8 mouse cellular contexts compared by ENCODE assay signal in genomic region chr8:21955321-21955720, GRCm38 (mm10). TPM values are rescaled to one million over a fixed set of nuclear protein-coding genes. Genes with fewer than 3 reads are reported as not detected.
DNase-seq lines count a peak whose midpoint lies in the region; ATAC-seq lines count a peak whose summit lies in the region.
"Had no signal": no experiment of that assay in that cellular context is flagged by ENCODE, and none has a peak within 500 bp of the region (broad histone marks: within the 10 kb centered on the region; RNA-seq: fewer than 3 reads in every experiment).

No protein-coding gene starts in this region.

- intact Hi-C loops in left cerebral cortex, postnatal 36 days (cut with DNase I): loop anchor here (5.0 kb wide), 2 partner anchors 198 to 958 kb away; no protein-coding TSS in a partner anchor

- H3K27me3 ChIP-seq in midbrain, embryonic 10.5 days (ENCODE audit: low read depth, poor library complexity, severe bottlenecking): no peaks in the 10 kb centered on the region
- H3K27me3 ChIP-seq in midbrain, embryonic 16.5 days (ENCODE audit: control insufficient read depth, insufficient read depth, low read depth, low read length): no peaks in the 10 kb centered on the region
- H3K27me3 ChIP-seq in hindbrain, embryonic 14.5 days (ENCODE audit: control insufficient read depth, insufficient read depth, low read length): no peaks in the 10 kb centered on the region

- H3K4me1 ChIP-seq in midbrain, embryonic 10.5 days: no peaks in the 10 kb centered on the region
- no peaks in the 10 kb centered on the region for H3K4me1 ChIP-seq in midbrain, embryonic 16.5 days (ENCODE audit: control insufficient read depth, insufficient read depth, low read length)
- H3K4me1 ChIP-seq in hindbrain, embryonic 14.5 days (replicated peaks; ENCODE audit: control insufficient read depth, insufficient read depth, low read length): no peaks in the 10 kb centered on the region

- no peak for ATAC-seq in midbrain, embryonic 16.5 days
- no peak for ATAC-seq in hindbrain, embryonic 14.5 days (ENCODE audit: low FRiP score)

- H3K36me3 ChIP-seq in midbrain, embryonic 10.5 days: no peaks in the 10 kb centered on the region
- H3K36me3 ChIP-seq in midbrain, embryonic 16.5 days (ENCODE audit: control insufficient read depth, insufficient read depth, low read length): no peaks in the 10 kb centered on the region
- H3K36me3 ChIP-seq in hindbrain, embryonic 14.5 days (replicated peaks; ENCODE audit: control insufficient read depth, insufficient read depth): no peaks in the 10 kb centered on the region

- peak; percentile 34 for DNase-seq in midbrain, embryonic 10.5 days (ENCODE audit: low spot score)
- DNase-seq in ZHBTc4 (ENCODE audit: low read depth, low spot score): peak; percentile 73
- DNase-seq in cerebellum, postnatal 36 days: peak; percentile 27 to 38
- DNase-seq in hindbrain, embryonic 14.5 days (ENCODE audit: low spot score): peak; percentile 78
- peak; percentile 28 to 35 for DNase-seq in left cerebral cortex, postnatal 36 days (ENCODE audit: low spot score in 2 of 2)
- peak; percentile 25 for DNase-seq in retina, postnatal 7 days (ENCODE audit: low read depth, low spot score)

- H3K27ac ChIP-seq in midbrain, embryonic 10.5 days (replicated peaks): no peak overlapping the region
- H3K27ac ChIP-seq in midbrain, embryonic 16.5 days (ENCODE audit: low read length): no peak overlapping the region
- no peak overlapping the region for H3K27ac ChIP-seq in hindbrain, embryonic 14.5 days

- H3K4me2 ChIP-seq in midbrain, embryonic 16.5 days (ENCODE audit: low read length): no peak overlapping the region
- no peak overlapping the region for H3K4me2 ChIP-seq in hindbrain, embryonic 14.5 days (replicated peaks)

- no peaks in the 10 kb centered on the region for H3K9me3 ChIP-seq in midbrain, embryonic 10.5 days (replicated peaks)
- no peaks in the 10 kb centered on the region for H3K9me3 ChIP-seq in midbrain, embryonic 16.5 days (replicated peaks; ENCODE audit: control insufficient read depth, low read length, poor library complexity, severe bottlenecking)
- H3K9me3 ChIP-seq in hindbrain, embryonic 14.5 days (ENCODE audit: control insufficient read depth, low read length): no peaks in the 10 kb centered on the region

- no peak overlapping the region for H3K4me3 ChIP-seq in midbrain, embryonic 10.5 days
- no peak overlapping the region for H3K4me3 ChIP-seq in midbrain, embryonic 16.5 days (ENCODE audit: low read depth, low read length)
- no peak overlapping the region for H3K4me3 ChIP-seq in hindbrain, embryonic 14.5 days (replicated peaks; ENCODE audit: low read length)

- 7% methylated on average over 9 of the region's 9 CpGs for WGBS in midbrain, embryonic 10.5 days
- WGBS in midbrain, embryonic 16.5 days: 6% methylated on average over 9 of the region's 9 CpGs
- WGBS in hindbrain, embryonic 14.5 days: 5% methylated on average over 9 of the region's 9 CpGs

- H3K9ac ChIP-seq in midbrain, embryonic 16.5 days (ENCODE audit: low read depth, low read length): no peak overlapping the region
- H3K9ac ChIP-seq in hindbrain, embryonic 14.5 days: no peak overlapping the region

RNA-seq across cellular contexts. Expression of gene Fam90a1a, which starts 3.2 kb away (rescaled TPM):
- not detected in 2 replicates for polyA plus RNA-seq in midbrain, embryonic 10.5 days (2016; fragmentation: Nextera tagmentation; extraction: Ambion mirVana)
- polyA plus RNA-seq in midbrain, embryonic 16.5 days (2015; fragmentation: Nextera tagmentation; extraction: Ambion mirVana): not detected in 2 replicates
- polyA plus RNA-seq in hindbrain, embryonic 14.5 days (2014; fragmentation: Nextera tagmentation; extraction: Ambion mirVana): not detected in 2 replicates
- total RNA-seq in left cerebral cortex, postnatal 36 days (2021): not detected
- polyA plus RNA-seq: heart, embryonic 14.5 days had no signal

RNA-seq across cellular contexts. Expression of gene Defb13, which starts 8.8 kb away (rescaled TPM):
- not detected in 2 replicates for polyA plus RNA-seq in midbrain, embryonic 10.5 days (2016; fragmentation: Nextera tagmentation; extraction: Ambion mirVana)
- not detected in 2 replicates for polyA plus RNA-seq in midbrain, embryonic 16.5 days (2015; fragmentation: Nextera tagmentation; extraction: Ambion mirVana)
- polyA plus RNA-seq in hindbrain, embryonic 14.5 days (2014; fragmentation: Nextera tagmentation; extraction: Ambion mirVana): not detected in 2 replicates
- not detected for total RNA-seq in left cerebral cortex, postnatal 36 days (2021)
- polyA plus RNA-seq: heart, embryonic 14.5 days had no signal

RNA-seq across cellular contexts. Expression of gene Ccdc70, which starts 14.3 kb away (rescaled TPM):
- polyA plus RNA-seq in midbrain, embryonic 10.5 days (2016; fragmentation: Nextera tagmentation; extraction: Ambion mirVana): not detected in 2 replicates
- polyA plus RNA-seq in midbrain, embryonic 16.5 days (2015; fragmentation: Nextera tagmentation; extraction: Ambion mirVana): not detected in 2 replicates
- polyA plus RNA-seq in hindbrain, embryonic 14.5 days (2014; fragmentation: Nextera tagmentation; extraction: Ambion mirVana): not detected in 2 replicates
- not detected for total RNA-seq in left cerebral cortex, postnatal 36 days (2021)
- polyA plus RNA-seq: heart, embryonic 14.5 days had no signal

RNA-seq across cellular contexts. Expression of gene Defb35, which starts 17.2 kb away (rescaled TPM):
- not detected in 2 replicates for polyA plus RNA-seq in midbrain, embryonic 10.5 days (2016; fragmentation: Nextera tagmentation; extraction: Ambion mirVana)
- not detected in 2 replicates for polyA plus RNA-seq in midbrain, embryonic 16.5 days (2015; fragmentation: Nextera tagmentation; extraction: Ambion mirVana)
- polyA plus RNA-seq in hindbrain, embryonic 14.5 days (2014; fragmentation: Nextera tagmentation; extraction: Ambion mirVana): not detected in 2 replicates
- not detected for total RNA-seq in left cerebral cortex, postnatal 36 days (2021)
- polyA plus RNA-seq: heart, embryonic 14.5 days had no signal

RNA-seq across cellular contexts. Expression of gene Defb15, which starts 22.8 kb away (rescaled TPM):
- polyA plus RNA-seq in midbrain, embryonic 10.5 days (2016; fragmentation: Nextera tagmentation; extraction: Ambion mirVana): not detected in 2 replicates
- polyA plus RNA-seq in midbrain, embryonic 16.5 days (2015; fragmentation: Nextera tagmentation; extraction: Ambion mirVana): not detected in 2 replicates
- not detected in 2 replicates for polyA plus RNA-seq in hindbrain, embryonic 14.5 days (2014; fragmentation: Nextera tagmentation; extraction: Ambion mirVana)
- not detected for total RNA-seq in left cerebral cortex, postnatal 36 days (2021)
- polyA plus RNA-seq: heart, embryonic 14.5 days had no signal

Comparison
In these comparisons a context has a peak if more than half of its experiments do, and no peak if none do; other contexts are left out.
1. DNase-seq: peak in every context shown above with its lines; median percentile 78 in hindbrain, embryonic 14.5 days; 73 in ZHBTc4; 34 in midbrain, embryonic 10.5 days; 32 in cerebellum, postnatal 36 days; 32 in left cerebral cortex, postnatal 36 days; 25 in retina, postnatal 7 days.